Mouse (Mus musculus) C2C12 (cell line): ENCODE measurements around the gene Tomm22.

ENCODE experiments used
- CTCF ChIP-seq: IDR thresholded peaks from one replicate; pipeline ENCODE4 v1.5.1; 2011; ENCODE audit not compliant: control insufficient read depth, insufficient read depth, insufficient read length
- FOSL1 ChIP-seq: IDR thresholded peaks from one replicate; pipeline ENCODE4 v1.8.0; 2011; ENCODE audit warnings: mild to moderate bottlenecking, low read length; ENCODE audit not compliant: poor library complexity, insufficient read depth, severe bottlenecking
- MAX ChIP-seq: IDR thresholded peaks from one replicate; pipeline ENCODE4 v1.6.1; 2011; ENCODE audit warnings: mild to moderate bottlenecking, control low read depth
- MYOG ChIP-seq: IDR thresholded peaks from one replicate; pipeline ENCODE4 v1.6.1; 2011; ENCODE audit not compliant: control insufficient read depth, insufficient read length; ENCODE audit errors: extremely low read depth
- USF1 ChIP-seq: IDR thresholded peaks from one replicate; pipeline ENCODE4 v1.6.1; 2011; ENCODE audit warnings: low read depth, mild to moderate bottlenecking, control low read depth, moderate library complexity

DNA sequence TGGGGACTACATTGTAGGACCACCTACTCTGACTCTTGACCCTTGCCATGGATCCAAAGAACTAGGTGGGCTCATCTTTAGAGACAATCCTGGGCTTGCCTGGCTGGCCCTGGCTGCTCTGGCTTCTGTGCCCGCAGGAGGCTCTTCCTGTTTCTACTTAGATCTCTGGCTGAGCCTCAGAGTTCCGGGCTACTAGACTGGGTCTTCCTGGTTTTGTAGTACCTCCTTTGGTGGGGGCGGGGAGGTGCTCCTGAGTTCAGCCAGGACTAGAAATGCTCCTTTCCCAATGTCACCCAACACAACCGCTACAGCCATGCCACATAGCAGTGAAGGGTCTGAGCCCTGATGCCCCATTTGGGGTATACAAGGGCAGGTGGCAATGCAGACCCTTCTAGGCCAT is 50.1 kb downstream of the Tomm22 start:
- TF ChIP-seq CTCF (no peak), USF1 (no peak), MYOG (no peak), MAX (no peak), FOSL1 (no peak)
